Mouse (Mus musculus): Measurements from ENCODE around the gene Pard3.

DNA sequence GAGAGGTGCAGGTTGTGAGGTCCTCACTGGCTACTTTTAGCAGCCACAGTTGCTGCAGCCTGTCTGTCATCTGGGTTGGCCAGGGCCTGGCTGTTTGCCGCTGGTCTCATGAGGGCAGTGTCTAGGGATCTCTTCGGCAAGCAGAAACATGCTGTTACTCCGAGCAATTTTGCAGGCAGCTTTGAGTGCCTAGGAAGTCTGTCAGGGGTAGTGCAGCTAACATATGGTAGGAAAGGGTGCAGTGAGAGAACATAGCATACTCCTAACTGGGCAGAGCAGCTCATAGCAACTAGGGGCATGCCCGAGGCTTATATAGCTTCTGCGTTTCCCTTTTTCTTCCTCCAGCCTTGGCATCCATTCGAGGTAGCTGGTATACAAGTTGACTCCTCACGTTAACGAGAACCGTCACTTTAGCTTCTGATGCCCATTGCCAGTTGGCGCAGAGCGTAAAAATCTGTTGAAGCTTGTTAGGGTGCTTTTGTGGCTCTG, 54.7 kb downstream of the Pard3 start:
- TF ChIP-seq CTCF (conservative IDR thresholded peaks at IDR 0.05; ENCODE audit: insufficient read depth, insufficient read length, low read depth, low read length): no peak
- TF ChIP-seq POLR2A (IDR thresholded peaks at IDR 0.05; ENCODE audit: low read depth, low read length): no peak
